Mouse (Mus musculus) frontal cortex, postnatal 14 days (tissue): ENCODE data around the gene Pum2.
"Not testable (repeated sequence)": the region's sequence is repeated elsewhere in the genome, so short reads cannot be mapped to it uniquely, and the experiment has no call there.

Experiments used
- DNase-seq, 2 experiments: peaks; one replicate each; pipeline ENCODE4 v3.0.0; 2022; ENCODE audit warnings: low spot score in 2 of 2

Pum2 gene

GRCm38 (mm10) chr12:8669421-8669820, 4.5 kb upstream of the Pum2 start:
- no peak for DNase-seq

- DNase-seq: no peak
Observed at GRCm38 (mm10) chr12:8669846-8670245, 4.1 kb upstream of the Pum2 start.

- DNase-seq: no peak
Observed at GRCm38 (mm10) chr12:8673121-8673973, 587 bp upstream of the Pum2 start.

- peak in 1 of 2 experiments; percentile 39 for DNase-seq
Observed at GRCm38 (mm10) chr12:8674377-8674864, 487 bp downstream of the Pum2 start.

GRCm38 (mm10) chr12:8674891-8675341, 982 bp downstream of the Pum2 start:
- DNase-seq: no peak

GRCm38 (mm10) chr12:8675361-8675760, 1.4 kb downstream of the Pum2 start:
- DNase-seq: no peak

- no peak for DNase-seq
Observed at GRCm38 (mm10) chr12:8676341-8676740, 2.4 kb downstream of the Pum2 start.

- DNase-seq: no peak
Observed at GRCm38 (mm10) chr12:8677926-8678325, 4.0 kb downstream of the Pum2 start.

GRCm38 (mm10) chr12:8684200-8684599, 10.3 kb downstream of the Pum2 start:
- DNase-seq: no peak

- no peak for DNase-seq
Observed at GRCm38 (mm10) chr12:8685036-8685435, 11.1 kb downstream of the Pum2 start.

- not testable (repeated sequence) for DNase-seq
Observed at GRCm38 (mm10) chr12:8689882-8690281, 15.9 kb downstream of the Pum2 start.

- peak in 1 of 2 experiments; percentile 28 for DNase-seq
Observed at GRCm38 (mm10) chr12:8698895-8699294, 25.0 kb downstream of the Pum2 start.

GRCm38 (mm10) chr12:8703988-8704387, 30.1 kb downstream of the Pum2 start:
- DNase-seq: no peak

GRCm38 (mm10) chr12:8708876-8709275, 34.9 kb downstream of the Pum2 start:
- DNase-seq: no peak

- no peak for DNase-seq
Observed at GRCm38 (mm10) chr12:8712665-8713064, 38.7 kb downstream of the Pum2 start.

GRCm38 (mm10) chr12:8716093-8716492, 42.2 kb downstream of the Pum2 start:
- DNase-seq: no peak

- DNase-seq: no peak
Observed at GRCm38 (mm10) chr12:8726890-8727289, 53.0 kb downstream of the Pum2 start.

- DNase-seq: no peak
Observed at GRCm38 (mm10) chr12:8728739-8729138, 54.8 kb downstream of the Pum2 start.

GRCm38 (mm10) chr12:8753654-8754053, 79.7 kb downstream of the Pum2 start:
- no peak for DNase-seq

- DNase-seq: no peak
Observed at GRCm38 (mm10) chr12:8754116-8754515, 80.2 kb downstream of the Pum2 start.

GRCm38 (mm10) chr12:8758029-8758428, 84.1 kb downstream of the Pum2 start:
- DNase-seq: no peak

GRCm38 (mm10) chr12:8759115-8759514, 85.2 kb downstream of the Pum2 start:
- no peak for DNase-seq

- DNase-seq: no peak
Observed at GRCm38 (mm10) chr12:8759779-8760178, 85.8 kb downstream of the Pum2 start.
